ENCODE assay signal across 8 mouse cellular contexts in genomic region chr11:48869380-48870110, GRCm38 (mm10). TPM values are rescaled to one million over a fixed set of nuclear protein-coding genes. Genes with fewer than 3 reads are reported as not detected.
DNase-seq lines count a peak whose midpoint lies in the region; ATAC-seq and TF ChIP-seq lines count a peak whose summit lies in the region.

No protein-coding gene starts in this region.

- no peak for TF ChIP-seq CTCF in lung, embryonic 14.5 days (IDR thresholded peaks at IDR 0.05; ENCODE audit: low read depth)

- H3K36me3 ChIP-seq in lung, embryonic 14.5 days (ENCODE audit: insufficient read depth) = no peaks in the 10 kb centered on the region
- H3K36me3 ChIP-seq in heart, embryonic 13.5 days = peaks cover 13% of the 10 kb centered on the region
- peaks cover 4% of the 10 kb centered on the region; the same call in 1 of the 2 replicates for H3K36me3 ChIP-seq in stomach, embryonic 15.5 days
- H3K36me3 ChIP-seq in midbrain, embryonic 13.5 days = no peaks in the 10 kb centered on the region

- no peaks in the 10 kb centered on the region for H3K9me3 ChIP-seq in lung, embryonic 14.5 days (ENCODE audit: low read depth, low read length)
- H3K9me3 ChIP-seq in heart, embryonic 13.5 days = no peaks in the 10 kb centered on the region
- no peaks in the 10 kb centered on the region for H3K9me3 ChIP-seq in stomach, embryonic 15.5 days
- no peaks in the 10 kb centered on the region for H3K9me3 ChIP-seq in midbrain, embryonic 13.5 days

- H3K4me2 ChIP-seq in lung, embryonic 14.5 days = peak overlapping the region; percentile 73
- H3K4me2 ChIP-seq in heart, embryonic 13.5 days = peak overlapping the region; percentile 91
- peak overlapping the region; percentile 81 for H3K4me2 ChIP-seq in stomach, embryonic 15.5 days
- H3K4me2 ChIP-seq in midbrain, embryonic 13.5 days (replicated peaks) = no peak overlapping the region

- peak; percentile 49 for DNase-seq in lung, embryonic 14.5 days
- no peak for DNase-seq in lung, adult 18-20 months
- peak; percentile 33 to 82 for DNase-seq in kidney, postnatal 25 days
- DNase-seq in layer of hippocampus, postnatal 25 days (ENCODE audit: extremely low spot score in 1 of 2, low spot score in 1 of 2) = no peak
- no peak for DNase-seq in layer of hippocampus, adult 9-10 months (ENCODE audit: low spot score)

- 29% methylated on average over 7 of the region's 7 CpGs for WGBS in lung, embryonic 14.5 days
- WGBS in heart, embryonic 13.5 days = 48% methylated on average over 7 of the region's 7 CpGs
- 41% methylated on average over 7 of the region's 7 CpGs for WGBS in stomach, embryonic 15.5 days
- 82% methylated on average over 7 of the region's 7 CpGs for WGBS in midbrain, embryonic 13.5 days

- 0 out of 2 replicates have a peak, but pooled peaks cover 10% of the 10 kb centered on the region for H3K4me1 ChIP-seq in lung, embryonic 14.5 days (ENCODE audit: insufficient read depth)
- peaks cover 44% of the 10 kb centered on the region for H3K4me1 ChIP-seq in heart, embryonic 13.5 days
- peaks cover 25% of the 10 kb centered on the region for H3K4me1 ChIP-seq in stomach, embryonic 15.5 days
- H3K4me1 ChIP-seq in midbrain, embryonic 13.5 days (replicated peaks) = peaks cover 16% of the 10 kb centered on the region

- peak overlapping the region; percentile 46 for H3K4me3 ChIP-seq in lung, embryonic 14.5 days (ENCODE audit: low read depth, low read length)
- peak overlapping the region; percentile 64 for H3K4me3 ChIP-seq in heart, embryonic 13.5 days
- H3K4me3 ChIP-seq in stomach, embryonic 15.5 days (replicated peaks) = peak overlapping the region; percentile 52
- H3K4me3 ChIP-seq in midbrain, embryonic 13.5 days (replicated peaks) = no peak overlapping the region

- ATAC-seq in lung, embryonic 14.5 days (ENCODE audit: insufficient read depth) = no peak
- ATAC-seq in heart, embryonic 13.5 days (ENCODE audit: extremely low read depth, insufficient number of reproducible peaks, low FRiP score, low TSS enrichment) = no peak
- ATAC-seq in stomach, embryonic 15.5 days (ENCODE audit: insufficient read depth, low FRiP score, low read depth) = peak; percentile 38; the same call in 1 of the 2 replicates
- ATAC-seq in midbrain, embryonic 13.5 days = no peak

- no peaks in the 10 kb centered on the region for H3K27me3 ChIP-seq in lung, embryonic 14.5 days (ENCODE audit: insufficient read depth, low read length)
- H3K27me3 ChIP-seq in heart, embryonic 13.5 days (replicated peaks) = no peaks in the 10 kb centered on the region; the same call in 1 of the 2 replicates
- no peaks in the 10 kb centered on the region for H3K27me3 ChIP-seq in stomach, embryonic 15.5 days (replicated peaks)
- H3K27me3 ChIP-seq in midbrain, embryonic 13.5 days = peaks cover 20% of the 10 kb centered on the region

- H3K27ac ChIP-seq in lung, embryonic 14.5 days (ENCODE audit: low read depth) = no peak overlapping the region
- peak overlapping the region; percentile 63 for H3K27ac ChIP-seq in heart, embryonic 13.5 days (replicated peaks)
- H3K27ac ChIP-seq in stomach, embryonic 15.5 days = peak overlapping the region; percentile 16; the same call in 1 of the 2 replicates
- H3K27ac ChIP-seq in midbrain, embryonic 13.5 days = no peak overlapping the region

- peak overlapping the region; percentile 29; the same call in 1 of the 2 replicates for H3K9ac ChIP-seq in lung, embryonic 14.5 days
- H3K9ac ChIP-seq in heart, embryonic 13.5 days = peak overlapping the region; percentile 86
- H3K9ac ChIP-seq in stomach, embryonic 15.5 days = no peak overlapping the region; the same call in 1 of the 2 replicates
- H3K9ac ChIP-seq in midbrain, embryonic 13.5 days (replicated peaks) = no peak overlapping the region

RNA-seq across cellular contexts. Expression of gene Irgm1, which starts 1.9 kb away (rescaled TPM):
- 6.7 and 7.6 TPM in 2 replicates for polyA plus RNA-seq in lung, embryonic 14.5 days (2014; fragmentation: Nextera tagmentation; extraction: Ambion mirVana)
- 8.4 and 10.6 TPM in 2 replicates for polyA plus RNA-seq in heart, embryonic 13.5 days (2015; fragmentation: Nextera tagmentation; extraction: Ambion mirVana)
- 12.8 and 14.3 TPM in 2 replicates for polyA plus RNA-seq in stomach, embryonic 15.5 days (2015; fragmentation: Nextera tagmentation; extraction: Ambion mirVana)
- total RNA-seq in layer of hippocampus, postnatal 25 days (2021) = 1 to 10 TPM; 4.4 TPM
- 1.8 and 1.9 TPM in 2 replicates for polyA plus RNA-seq in midbrain, embryonic 13.5 days (2015; fragmentation: Nextera tagmentation; extraction: Ambion mirVana)

RNA-seq across cellular contexts. Expression of gene Gm5431, which starts 32.5 kb away (rescaled TPM):
- 0.17 and 0.20 TPM in 2 replicates for polyA plus RNA-seq in lung, embryonic 14.5 days (2014; fragmentation: Nextera tagmentation; extraction: Ambion mirVana)
- 0.17 and 0.22 TPM in 2 replicates for polyA plus RNA-seq in heart, embryonic 13.5 days (2015; fragmentation: Nextera tagmentation; extraction: Ambion mirVana)
- 0.24 and 0.37 TPM in 2 replicates for polyA plus RNA-seq in stomach, embryonic 15.5 days (2015; fragmentation: Nextera tagmentation; extraction: Ambion mirVana)
- total RNA-seq in layer of hippocampus, postnatal 25 days (2021) = under 1 TPM; 0.12 to 0.21 TPM
- 0.17 and 0.21 TPM in 2 replicates for polyA plus RNA-seq in midbrain, embryonic 13.5 days (2015; fragmentation: Nextera tagmentation; extraction: Ambion mirVana)

RNA-seq across cellular contexts. Expression of gene Gm12184, which starts 43.1 kb away (rescaled TPM):
- 11.3 and 11.8 TPM in 2 replicates for polyA plus RNA-seq in lung, embryonic 14.5 days (2014; fragmentation: Nextera tagmentation; extraction: Ambion mirVana)
- polyA plus RNA-seq in heart, embryonic 13.5 days (2015; fragmentation: Nextera tagmentation; extraction: Ambion mirVana) = 0.53 and 1.2 TPM in 2 replicates
- polyA plus RNA-seq in stomach, embryonic 15.5 days (2015; fragmentation: Nextera tagmentation; extraction: Ambion mirVana) = 10.3 and 16.4 TPM in 2 replicates
- total RNA-seq in layer of hippocampus, postnatal 25 days (2021) = 1 to 10 TPM in 1 of 2 experiments, under 1 TPM in 1; 0.66 to 2.3 TPM
- 3.4 and 3.6 TPM in 2 replicates for polyA plus RNA-seq in midbrain, embryonic 13.5 days (2015; fragmentation: Nextera tagmentation; extraction: Ambion mirVana)

RNA-seq across cellular contexts. Expression of gene Trim7, which starts 43.6 kb away (rescaled TPM):
- 0.55 and 1.4 TPM in 2 replicates for polyA plus RNA-seq in lung, embryonic 14.5 days (2014; fragmentation: Nextera tagmentation; extraction: Ambion mirVana)
- polyA plus RNA-seq in heart, embryonic 13.5 days (2015; fragmentation: Nextera tagmentation; extraction: Ambion mirVana) = 0.56 and 0.88 TPM in 2 replicates
- polyA plus RNA-seq in stomach, embryonic 15.5 days (2015; fragmentation: Nextera tagmentation; extraction: Ambion mirVana) = 2.3 and 2.5 TPM in 2 replicates
- total RNA-seq in layer of hippocampus, postnatal 25 days (2021) = 1 to 10 TPM; 1.6 to 2.1 TPM
- 0.89 and 1.0 TPM in 2 replicates for polyA plus RNA-seq in midbrain, embryonic 13.5 days (2015; fragmentation: Nextera tagmentation; extraction: Ambion mirVana)

RNA-seq across cellular contexts. Expression of gene Trim41, which starts 52.4 kb away (rescaled TPM):
- polyA plus RNA-seq in lung, embryonic 14.5 days (2014; fragmentation: Nextera tagmentation; extraction: Ambion mirVana) = 4.5 and 4.6 TPM in 2 replicates
- polyA plus RNA-seq in heart, embryonic 13.5 days (2015; fragmentation: Nextera tagmentation; extraction: Ambion mirVana) = 3.2 TPM in 2 replicates
- polyA plus RNA-seq in stomach, embryonic 15.5 days (2015; fragmentation: Nextera tagmentation; extraction: Ambion mirVana) = 5.0 and 6.7 TPM in 2 replicates
- 10 to 100 TPM; 50.1 to 50.4 TPM for total RNA-seq in layer of hippocampus, postnatal 25 days (2021)
- 6.9 and 7.0 TPM in 2 replicates for polyA plus RNA-seq in midbrain, embryonic 13.5 days (2015; fragmentation: Nextera tagmentation; extraction: Ambion mirVana)

Comparison
In these comparisons a context has a peak if more than half of its experiments do, and no peak if none do; other contexts are left out.
1. DNase-seq: peak in lung, embryonic 14.5 days (single experiment) and kidney, postnatal 25 days (2 of 2); none in lung, adult 18-20 months (0 of 2), layer of hippocampus, postnatal 25 days (0 of 2) and layer of hippocampus, adult 9-10 months (single experiment).
2. H3K27ac ChIP-seq: peak in heart, embryonic 13.5 days (single experiment) and stomach, embryonic 15.5 days (single experiment); none in lung, embryonic 14.5 days (single experiment) and midbrain, embryonic 13.5 days (single experiment).
3. H3K9ac ChIP-seq: peak in lung, embryonic 14.5 days (single experiment) and heart, embryonic 13.5 days (single experiment); none in stomach, embryonic 15.5 days (single experiment) and midbrain, embryonic 13.5 days (single experiment).